Mouse (Mus musculus) splenic B cell, adult 2 months (primary cell): Measurements from ENCODE around the gene Nucb2.
A peak's percentile ranks its signal among the peaks of the same experiment; 100 is the strongest.

Experiments
- DNase-seq: peaks from one replicate; pipeline ENCODE4 v3.0.0-alpha.2; 2011; ENCODE audit warnings: low read depth, low spot score
- H3K27me3 ChIP-seq: 2 replicates; pipeline ENCODE4 v1.6.1; 2012; ENCODE audit warnings: mild to moderate bottlenecking, low read length, moderate library complexity, mixed read lengths; ENCODE audit not compliant: control insufficient read depth, poor library complexity, insufficient read depth, severe bottlenecking
- H3K36me3 ChIP-seq: 2 replicates; pipeline ENCODE4 v1.6.1; 2012; ENCODE audit warnings: mild to moderate bottlenecking, low read length, moderate library complexity, mixed read lengths; ENCODE audit not compliant: control insufficient read depth, poor library complexity, insufficient read depth, severe bottlenecking

The Nucb2 gene

DNA sequence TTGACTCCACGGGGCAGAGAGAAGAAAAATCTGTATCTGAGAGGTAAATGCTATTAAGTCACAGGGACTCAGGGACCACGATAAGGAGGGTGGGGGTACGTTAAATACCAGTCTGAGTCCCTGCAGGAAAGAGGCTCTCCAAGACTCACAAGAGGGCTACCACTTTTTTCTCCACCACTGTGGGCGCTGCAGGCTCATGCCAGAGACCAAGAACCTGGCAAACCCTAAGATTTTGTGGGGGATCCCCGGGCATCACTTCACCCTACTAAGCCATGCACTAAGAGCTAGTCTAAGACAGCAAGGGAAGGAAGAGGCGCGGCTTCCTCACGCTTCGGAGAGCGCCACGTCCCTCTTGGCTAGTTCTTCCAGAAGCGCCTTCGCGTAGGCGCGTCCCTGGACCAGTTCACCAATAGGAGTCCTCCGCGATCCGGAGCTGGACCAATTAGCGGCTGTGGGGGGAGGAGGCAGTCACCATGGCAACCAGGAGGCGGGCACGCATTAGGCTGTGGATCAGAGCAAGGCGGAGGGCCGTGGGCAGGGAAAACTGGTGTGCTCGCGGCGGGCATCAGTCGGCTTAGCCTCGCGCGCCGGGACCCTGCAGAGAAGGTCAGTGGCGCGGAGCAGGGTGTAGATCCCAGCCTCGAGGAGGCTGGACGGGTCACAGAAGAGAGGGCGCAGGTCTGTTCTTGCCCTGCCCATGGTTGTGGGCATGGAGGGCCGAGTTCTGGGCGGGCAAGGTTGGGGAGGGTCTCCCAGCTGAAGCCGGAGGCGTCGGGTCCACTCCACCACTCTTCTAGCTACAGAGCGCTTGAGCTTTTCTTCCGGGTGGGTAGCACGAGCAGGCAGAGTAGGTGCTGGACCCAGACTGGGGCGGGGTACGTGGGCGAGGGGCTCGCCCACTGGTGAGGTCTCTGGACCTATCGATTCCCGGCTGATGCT lies at the start of gene Nucb2:
Gene Nucb2, plus strand, starts transcription at position 491 of the 939 bp plus-strand sequence.
- Histone ChIP-seq H3K27me3 (no peaks in the 10 kb centered on the region), H3K36me3 (no peaks in the 10 kb centered on the region)
- DNase-seq = peak; percentile 99

DNA sequence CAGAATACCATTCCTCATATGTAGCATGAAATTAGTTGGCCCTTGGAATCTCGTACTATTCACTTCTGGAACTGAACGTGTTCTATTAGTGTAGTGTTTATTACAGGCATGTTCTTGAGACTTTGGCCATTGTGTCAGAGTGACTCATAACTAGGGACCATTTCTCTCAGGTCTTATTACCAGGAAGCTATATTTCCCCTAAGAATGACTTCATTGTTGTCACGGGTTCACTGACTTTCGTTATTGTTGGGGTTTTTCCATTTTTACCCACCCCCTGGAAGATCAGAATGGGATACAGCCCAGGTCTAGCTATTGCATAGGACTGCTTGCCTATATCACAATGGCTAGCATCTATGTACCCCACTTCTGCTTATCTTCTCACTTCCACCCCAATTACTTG lies 47.2 kb upstream of the Nucb2 start:
- no peak for DNase-seq
- no peaks in the 10 kb centered on the region; the same call in 1 of the 2 replicates for H3K27me3 ChIP-seq

DNA sequence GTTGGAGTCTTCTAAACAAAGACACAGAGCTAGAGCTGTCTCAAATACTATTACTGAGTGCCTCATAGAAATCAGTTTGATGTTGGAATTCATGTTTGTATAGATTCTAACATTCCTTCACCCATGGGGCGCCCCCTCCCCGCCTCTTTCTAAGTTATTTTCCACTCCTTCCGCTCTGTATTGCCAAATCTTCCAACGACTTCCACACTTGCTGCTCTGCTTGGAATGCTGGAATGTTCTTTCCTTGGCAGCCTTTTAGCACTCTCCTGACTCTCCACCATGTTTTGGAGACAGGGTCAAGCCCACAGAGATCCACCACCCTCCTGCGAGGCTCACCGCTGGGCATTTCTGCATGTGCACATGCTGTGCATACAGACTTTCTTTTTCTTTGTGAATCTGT lies 46.8 kb upstream of the Nucb2 start:
- no peaks in the 10 kb centered on the region for H3K27me3 ChIP-seq
- no peak for DNase-seq
- H3K36me3 ChIP-seq = no peaks in the 10 kb centered on the region

More for the DNA sequence above, 47.2 kb upstream of the Nucb2 start:
- no peaks in the 10 kb centered on the region for H3K36me3 ChIP-seq

DNA sequence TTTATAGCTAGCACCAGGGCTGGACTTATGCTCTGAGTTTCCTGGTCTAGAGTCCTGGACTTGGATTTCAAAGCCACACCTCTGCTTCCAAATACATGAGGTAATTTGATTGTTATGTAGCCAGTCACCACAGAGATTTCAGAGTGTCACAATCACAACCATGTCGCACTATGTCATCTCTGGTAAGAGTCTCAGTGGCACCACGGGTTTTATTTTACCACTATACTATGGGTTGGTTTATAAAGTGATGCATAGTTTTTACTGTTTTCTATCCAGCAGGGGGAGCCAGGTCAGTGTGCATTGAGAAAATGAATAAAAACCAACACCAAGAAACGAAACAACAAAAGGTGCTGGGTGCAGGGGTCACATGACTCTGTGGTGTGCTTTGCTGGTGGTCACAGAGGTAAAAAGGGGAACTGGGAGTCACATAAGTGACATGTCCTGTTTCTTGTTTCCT lies 45.2 kb upstream of the Nucb2 start:
- no peaks in the 10 kb centered on the region for H3K27me3 ChIP-seq
- peak; percentile 95 for DNase-seq
- H3K36me3 ChIP-seq = no peaks in the 10 kb centered on the region

DNA sequence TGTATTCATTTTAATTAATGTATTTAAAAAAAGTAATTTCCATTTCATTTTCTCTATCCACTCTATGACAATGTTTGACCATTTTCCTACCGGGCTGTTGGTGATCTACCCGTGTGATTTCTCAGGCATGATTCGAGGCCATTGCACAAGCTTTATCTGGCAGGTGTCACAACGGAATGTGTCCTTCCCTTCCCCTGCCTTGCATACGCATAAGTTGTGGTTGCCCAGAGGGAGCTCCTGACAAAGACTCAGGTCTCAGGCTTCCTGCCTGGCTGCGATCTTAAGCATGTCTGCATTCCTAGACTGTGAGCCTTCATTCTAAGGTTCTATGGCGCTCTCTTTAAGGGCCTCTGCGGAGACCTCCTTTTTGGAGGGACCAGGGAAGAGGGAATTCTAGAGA lies 42.1 kb upstream of the Nucb2 start:
- no peak for DNase-seq
- Histone ChIP-seq H3K27me3 (no peaks in the 10 kb centered on the region), H3K36me3 (no peaks in the 10 kb centered on the region)

DNA sequence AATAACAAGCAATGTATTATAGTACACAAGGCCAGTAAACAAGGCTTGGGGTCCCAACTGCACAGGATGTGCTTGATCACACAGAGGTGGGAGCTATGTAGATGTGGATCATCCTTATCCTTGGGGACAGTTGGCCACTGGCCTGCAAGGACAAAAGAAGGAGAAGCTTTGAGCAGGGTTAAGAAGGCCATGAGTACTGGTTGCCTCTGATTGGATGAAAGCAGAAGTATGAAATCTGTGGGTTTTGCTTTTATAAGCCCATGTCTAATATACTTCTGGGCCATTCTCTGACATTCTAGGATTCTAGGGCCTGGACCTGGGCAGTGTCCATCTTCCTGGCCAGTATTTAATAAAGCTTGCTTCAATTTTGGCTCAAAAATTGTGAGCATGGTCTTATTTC lies 28.3 kb upstream of the Nucb2 start:
- H3K27me3 ChIP-seq = no peaks in the 10 kb centered on the region; the same call in 1 of the 2 replicates
- H3K36me3 ChIP-seq = no peaks in the 10 kb centered on the region; the same call in 1 of the 2 replicates
- peak; percentile 19 for DNase-seq

DNA sequence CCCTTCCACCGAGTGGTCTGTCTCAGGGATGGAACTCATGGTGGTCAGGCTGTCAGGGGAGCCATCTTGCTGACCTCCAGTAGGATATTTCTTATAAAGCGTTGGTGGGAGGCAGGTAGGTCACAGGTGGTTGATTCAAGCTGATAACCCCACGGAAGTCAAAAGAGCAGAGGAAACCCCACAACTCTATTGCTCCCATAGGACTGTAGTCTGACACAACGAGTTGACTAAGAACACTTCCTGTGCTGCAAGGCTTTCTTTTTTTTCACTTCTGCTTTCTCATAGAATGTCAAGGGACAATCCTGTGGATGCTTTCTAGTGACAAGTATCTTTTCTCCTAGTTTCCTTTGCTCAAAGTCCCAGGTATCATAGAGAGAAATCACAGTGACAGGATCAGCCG lies 27.9 kb upstream of the Nucb2 start:
- peak; percentile 69 for DNase-seq
- Histone ChIP-seq H3K27me3 (no peaks in the 10 kb centered on the region; the same call in 1 of the 2 replicates), H3K36me3 (no peaks in the 10 kb centered on the region; the same call in 1 of the 2 replicates)

DNA sequence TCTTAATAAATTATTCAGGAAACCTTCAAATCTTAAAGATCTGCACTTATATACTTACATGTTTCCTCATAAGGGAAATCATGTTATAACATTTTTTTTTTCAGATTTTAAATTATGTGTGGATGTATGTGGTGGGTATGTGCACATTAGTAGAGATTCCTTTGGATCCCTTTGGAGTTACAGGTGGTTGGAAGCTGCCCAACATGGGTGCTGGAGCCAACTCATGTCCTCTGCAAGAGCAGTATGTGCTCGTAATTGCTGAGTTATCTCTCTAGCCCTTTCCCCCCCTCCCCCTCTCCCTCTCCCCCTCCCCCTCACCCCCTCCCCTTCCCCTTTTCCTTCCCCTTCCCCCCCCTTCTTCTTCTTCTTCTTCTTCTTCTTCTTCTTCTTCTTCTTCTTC lies 21.1 kb upstream of the Nucb2 start:
- no peak for DNase-seq
- H3K27me3 ChIP-seq = no peaks in the 10 kb centered on the region; the same call in none of the 2 replicates
- H3K36me3 ChIP-seq = no peaks in the 10 kb centered on the region; the same call in 1 of the 2 replicates

DNA sequence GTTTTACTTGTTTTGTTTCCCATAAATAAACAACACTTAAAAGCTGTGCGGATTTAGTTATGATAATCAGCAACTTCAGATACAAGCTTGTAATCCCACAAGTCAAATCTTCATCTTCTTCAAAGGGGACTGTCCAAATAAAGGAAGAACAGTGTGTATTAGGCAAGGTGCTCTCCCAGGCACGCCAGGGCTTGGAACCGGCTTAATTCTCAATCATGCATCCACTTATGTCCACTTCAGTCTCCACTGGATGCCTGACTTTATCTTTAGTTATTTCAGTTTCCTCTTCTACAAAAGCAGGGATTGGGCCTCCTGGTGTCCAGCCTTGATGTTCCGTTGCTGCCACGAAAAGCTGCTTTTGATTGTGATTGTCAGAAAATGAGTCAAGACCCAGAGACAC lies 20.4 kb upstream of the Nucb2 start:
- Histone ChIP-seq H3K27me3 (no peaks in the 10 kb centered on the region; the same call in none of the 2 replicates), H3K36me3 (no peaks in the 10 kb centered on the region)
- no peak for DNase-seq

DNA sequence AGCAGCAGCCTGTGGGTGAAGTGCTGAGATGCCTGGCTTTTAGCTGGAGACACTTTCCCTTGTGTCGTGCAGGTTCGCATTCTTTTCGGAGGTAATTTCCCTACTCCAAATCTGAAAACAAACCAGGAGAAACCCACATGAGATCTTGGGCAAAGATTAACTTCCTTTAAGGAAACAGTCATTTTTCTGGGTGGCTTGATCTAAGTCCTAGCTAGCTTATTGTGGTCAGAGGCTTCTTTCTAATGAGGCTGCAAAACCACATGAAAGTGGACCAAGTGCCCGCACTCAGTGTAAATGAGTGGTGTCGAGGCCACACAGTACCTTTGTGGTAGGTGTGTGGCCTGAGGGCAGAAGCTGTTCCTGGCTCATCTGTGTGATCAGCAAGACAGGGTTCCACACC lies 20.0 kb upstream of the Nucb2 start:
- no peaks in the 10 kb centered on the region; the same call in none of the 2 replicates for H3K27me3 ChIP-seq
- no peak for DNase-seq
- H3K36me3 ChIP-seq = no peaks in the 10 kb centered on the region

DNA sequence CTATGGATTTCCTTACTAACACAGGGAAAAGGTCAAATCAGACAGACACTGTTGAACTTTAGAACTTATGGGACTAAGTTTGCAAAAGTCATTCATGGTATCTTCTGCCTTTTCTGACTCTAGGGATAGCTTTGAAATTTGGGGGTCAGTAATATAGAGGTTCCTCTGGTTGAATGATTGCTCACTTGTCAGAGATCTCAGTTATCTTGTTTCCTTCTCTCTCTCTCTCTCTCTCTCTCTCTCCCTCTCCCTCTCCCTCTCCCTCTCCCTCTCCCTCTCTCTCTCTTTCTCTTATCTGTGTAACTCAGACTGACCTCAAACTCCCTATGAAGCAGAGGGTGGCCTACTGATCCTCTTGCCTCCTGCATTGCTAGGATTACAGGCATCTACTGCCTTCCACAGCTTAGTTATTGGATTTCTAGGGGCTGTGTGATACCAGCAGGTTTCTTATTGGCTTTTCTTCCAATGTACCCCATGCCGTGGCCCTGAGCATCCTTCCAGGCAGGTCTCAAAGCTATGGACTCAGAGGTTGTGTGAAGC lies 19.0 kb upstream of the Nucb2 start:
- no peaks in the 10 kb centered on the region; the same call in none of the 2 replicates for H3K27me3 ChIP-seq
- DNase-seq = no peak

DNA sequence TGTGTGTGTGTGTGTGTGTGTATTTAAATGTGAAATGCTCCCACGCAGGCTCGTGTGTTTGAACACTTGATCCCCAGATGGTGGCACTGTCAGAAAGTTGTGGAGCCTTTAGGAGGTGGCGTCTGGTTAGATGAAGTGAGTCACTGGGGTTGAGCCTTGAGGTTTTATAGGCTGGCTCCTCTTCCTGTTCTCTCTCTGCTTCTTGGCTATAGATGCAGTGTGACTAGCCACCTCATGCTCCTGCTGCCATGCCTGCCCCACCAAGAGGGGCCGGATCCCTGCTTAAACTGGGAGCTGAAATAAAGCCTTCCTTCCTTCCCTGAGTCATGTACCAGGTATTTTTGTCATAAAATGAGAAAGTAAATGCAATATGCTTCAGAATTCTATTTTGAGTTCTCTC lies 13.1 kb upstream of the Nucb2 start:
- Histone ChIP-seq H3K27me3 (no peaks in the 10 kb centered on the region; the same call in none of the 2 replicates), H3K36me3 (no peaks in the 10 kb centered on the region)
- peak; percentile 39 for DNase-seq

More for the DNA sequence above, 19.0 kb upstream of the Nucb2 start:
- no peaks in the 10 kb centered on the region for H3K36me3 ChIP-seq

DNA sequence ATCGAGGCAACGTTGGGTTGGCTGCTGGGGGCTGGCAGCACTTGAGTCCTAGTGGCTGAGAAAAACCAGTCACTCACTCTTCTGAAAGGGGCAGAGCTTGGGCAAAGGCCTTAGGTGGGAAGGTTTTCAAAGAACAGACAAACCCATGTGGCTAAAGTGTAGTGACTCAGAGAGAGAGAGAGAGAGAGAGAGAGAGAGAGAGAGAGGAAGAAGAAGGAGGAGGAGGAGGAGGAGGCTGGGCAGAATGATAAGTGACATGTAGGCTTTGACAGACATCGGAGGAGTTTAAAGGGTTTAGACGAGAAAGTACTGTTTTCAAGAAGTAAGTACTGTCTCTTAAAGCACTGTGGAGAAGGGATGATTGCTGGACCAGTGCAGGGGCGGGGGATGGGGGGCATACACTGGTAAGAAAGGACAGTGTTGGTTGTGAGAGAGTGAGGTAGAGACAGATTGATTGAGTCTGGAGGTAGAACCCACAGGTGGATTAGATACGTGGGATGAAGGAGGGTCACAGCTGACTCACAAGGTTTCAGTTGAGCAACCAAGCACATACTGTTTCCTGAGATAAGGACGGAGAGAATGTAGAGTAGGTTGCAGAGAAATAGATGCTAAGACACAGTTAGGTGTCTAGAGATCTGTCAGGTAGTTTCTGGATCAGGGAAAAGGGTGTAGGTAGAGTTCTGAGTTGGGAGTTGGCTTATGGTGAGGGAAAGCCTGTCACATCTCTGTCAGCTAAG lies 10.7 kb upstream of the Nucb2 start:
- peak; percentile 14 for DNase-seq
- H3K36me3 ChIP-seq = no peaks in the 10 kb centered on the region
- no peaks in the 10 kb centered on the region for H3K27me3 ChIP-seq

DNA sequence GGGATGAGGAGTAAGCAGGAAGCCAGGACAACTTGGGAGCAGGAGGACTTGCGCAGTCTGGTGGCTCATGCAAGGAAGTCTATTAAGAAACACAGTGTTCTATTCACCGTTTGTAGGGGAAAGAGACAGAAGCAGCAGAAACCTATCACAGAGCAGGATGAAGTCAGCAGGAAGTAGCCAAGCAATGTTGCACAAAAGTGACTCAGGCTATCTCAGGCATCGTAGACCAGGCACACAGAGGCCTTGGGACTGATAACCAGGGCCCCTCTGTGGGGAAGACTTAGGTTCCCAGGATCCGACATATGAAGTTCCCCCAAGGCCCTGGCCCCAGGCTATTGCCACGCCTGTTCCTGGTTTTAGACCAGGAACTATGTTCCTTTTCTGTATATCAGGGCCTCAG lies 9.6 kb upstream of the Nucb2 start:
- Histone ChIP-seq H3K27me3 (no peaks in the 10 kb centered on the region), H3K36me3 (no peaks in the 10 kb centered on the region)
- DNase-seq = no peak
